Mouse (Mus musculus): ENCODE results near the gene Afmid. TPM values are rescaled to one million over a fixed set of nuclear protein-coding genes. Genes with fewer than 3 reads are reported as not detected.

Afmid gene
- total and polyA plus RNA-seq, 3 experiments = 5.0 to 7.5 (median 7.3) TPM

DNA sequence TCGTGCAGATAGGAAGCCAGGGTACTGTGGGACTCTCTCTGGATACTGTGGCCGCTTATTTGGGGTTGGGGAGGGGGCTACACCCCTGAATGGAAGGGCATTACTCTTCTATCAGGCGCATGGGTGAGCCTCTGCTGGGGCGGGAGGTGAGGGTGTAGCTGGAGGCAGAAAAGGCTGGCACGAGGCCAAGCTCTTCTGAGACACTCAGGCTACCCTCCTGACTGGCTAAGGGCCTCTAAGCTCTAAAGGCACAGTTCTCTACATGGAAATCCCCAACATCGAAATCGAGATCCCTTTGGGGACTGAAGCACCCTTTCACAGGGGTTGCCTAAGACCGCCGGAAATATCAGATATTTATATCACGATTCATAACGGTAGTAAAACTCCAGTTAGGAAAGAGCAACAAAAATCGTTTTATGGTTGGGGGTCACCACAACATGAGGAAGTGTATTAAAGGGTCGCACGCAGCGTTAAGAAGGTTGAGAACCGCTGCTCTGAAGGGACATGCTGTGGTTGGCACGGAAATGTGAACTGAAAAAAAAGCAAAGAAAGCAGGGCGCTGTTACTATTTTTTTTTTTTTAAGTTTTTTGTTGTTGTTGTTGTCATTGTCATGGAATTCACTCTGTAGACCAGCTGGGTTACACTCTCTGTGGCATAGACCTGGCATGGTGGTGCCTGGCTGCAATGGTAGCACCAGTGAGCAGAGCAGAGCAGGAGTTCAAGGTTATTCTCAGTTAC is 2.6 kb downstream of the Afmid start (continued):
- TF ChIP-seq MAFK (IDR thresholded peaks at IDR 0.05; ENCODE audit: insufficient replicate concordance, low read length) = peak; percentile 60; the same call in 1 of the 2 replicates
- peak; percentile 81 for TF ChIP-seq BHLHE40 (IDR thresholded peaks at IDR 0.05; ENCODE audit: low read depth, low read length)
- peak; percentile 56; the same call in 1 of the 2 replicates for TF ChIP-seq NELFE (IDR thresholded peaks at IDR 0.05; ENCODE audit: low read depth, low read length)
- peak; percentile 92 for TF ChIP-seq MEF2A (IDR thresholded peaks at IDR 0.05; ENCODE audit: borderline replicate concordance, low read depth, low read length)
- TF ChIP-seq KAT2A (IDR thresholded peaks at IDR 0.05; ENCODE audit: insufficient replicate concordance, low read length) = no peak
- TF ChIP-seq E2F4 (IDR thresholded peaks at IDR 0.05; ENCODE audit: insufficient replicate concordance, low read depth, low read length) = no peak
- TF ChIP-seq HCFC1 (IDR thresholded peaks at IDR 0.05; ENCODE audit: low read depth, low read length) = peak; percentile 55; the same call in 1 of the 2 replicates
- TF ChIP-seq ZMIZ1 (IDR thresholded peaks at IDR 0.05; ENCODE audit: low read depth, low read length) = peak; percentile 53; the same call in 1 of the 2 replicates
- TF ChIP-seq ETS1 (conservative IDR thresholded peaks at IDR 0.05; ENCODE audit: low read depth, low read length) = peak; percentile 88
- TF ChIP-seq GABPA (IDR thresholded peaks at IDR 0.05; ENCODE audit: insufficient replicate concordance, low read depth, low read length) = no peak
- peak; percentile 89 for TF ChIP-seq CHD1 (IDR thresholded peaks at IDR 0.05; ENCODE audit: low read depth, low read length)

- DNase-seq (ENCODE audit: extremely low read depth) = peak; percentile 38
- H3K4me2 ChIP-seq (ENCODE audit: insufficient read depth, low read depth, poor library complexity, severe bottlenecking) = peak overlapping the region; percentile 89
- 0 out of 2 replicates have a peak, but pooled peaks have one; percentile 27 for TF ChIP-seq MAX (IDR thresholded peaks at IDR 0.05; ENCODE audit: low read length)
- TF ChIP-seq PAX5 (IDR thresholded peaks at IDR 0.05; ENCODE audit: low read length) = no peak
- H3K27me3 ChIP-seq (replicated peaks) = no peaks in the 10 kb centered on the region
- H3K4me3 ChIP-seq (replicated peaks in 1 of 3; ENCODE audit: low read depth in 2 of 3, low read length in 2 of 3, poor library complexity in 1 of 3) = peak overlapping the region; percentile 29 to 77 (median 65)
- H3K27ac ChIP-seq (ENCODE audit: insufficient read depth, low read depth) = peak overlapping the region; percentile 89
- dilution Hi-C loops (cut with MboI; ENCODE audit: extremely low pct_ligation_motif_present, extremely low pct_unique_long_range_greater_than_20kb, low sequenced_read_pairs) = no loop called here
- peaks cover 0 to 12% of the 10 kb centered on the region in 2 experiments for H3K36me3 ChIP-seq (replicated peaks in 1 of 2; ENCODE audit: control insufficient read depth in 1 of 2, insufficient read depth in 1 of 2, low read length in 1 of 2)
- H3K9me3 ChIP-seq (replicated peaks; ENCODE audit: low read length) = no peaks in the 10 kb centered on the region
- H3K9ac ChIP-seq (ENCODE audit: insufficient read depth, low read depth) = peak overlapping the region; percentile 57
- in situ Hi-C loops (cut with MboI; ENCODE audit: low pct_ligation_motif_present, low pct_unique_long_range_greater_than_20kb, low sequenced_read_pairs) = loop anchor here (5.0 to 10.0 kb wide), 3 partner anchors 37 to 354 kb away; no protein-coding TSS in a partner anchor
- H3K79me2 ChIP-seq (replicated peaks; ENCODE audit: control insufficient read depth, extremely low read depth, insufficient read depth, poor library complexity, severe bottlenecking) = peaks cover 33% of the 10 kb centered on the region
- H3K4me1 ChIP-seq (ENCODE audit: control insufficient read depth in 1 of 2, insufficient read depth in 2 of 2) = peaks cover 11 to 43% of the 10 kb centered on the region in 2 experiments
Observed at GRCm38 (mm10) chr11:117828888-117829604, 3.3 kb downstream of the Afmid start.

DNA sequence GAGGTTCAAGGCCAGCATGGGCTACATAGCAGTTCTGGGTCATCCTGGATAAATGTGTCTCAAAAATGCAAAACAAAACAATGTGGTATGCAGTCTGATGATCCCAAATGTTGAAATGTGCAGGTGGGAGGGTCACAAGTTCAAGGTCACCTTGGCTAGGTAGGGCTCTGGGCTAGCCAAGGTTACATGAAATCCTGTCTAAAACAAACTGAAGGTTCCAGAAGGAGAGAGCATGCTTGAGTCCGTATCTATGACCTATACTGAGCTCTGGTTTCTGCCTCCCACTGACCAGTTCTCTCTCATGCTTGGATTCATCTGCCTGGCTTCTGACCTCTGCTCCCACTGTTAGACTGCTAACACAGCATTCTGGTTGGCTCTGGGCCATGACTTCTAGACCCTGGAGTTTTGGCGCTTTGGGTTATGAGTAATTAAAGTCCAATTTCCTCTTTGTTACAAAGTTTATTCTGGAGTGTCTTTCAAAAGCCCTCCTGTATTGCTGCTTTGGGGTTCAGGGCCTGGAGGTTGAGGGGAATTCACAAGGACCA is 4.0 kb downstream of the Afmid start:
- H3K27me3 ChIP-seq (replicated peaks) = no peaks in the 10 kb centered on the region
- H3K4me3 ChIP-seq (replicated peaks in 1 of 3; ENCODE audit: low read depth in 2 of 3, low read length in 2 of 3, poor library complexity in 1 of 3) = no peak overlapping the region
- peaks cover 11 to 39% of the 10 kb centered on the region in 2 experiments for H3K4me1 ChIP-seq (ENCODE audit: control insufficient read depth in 1 of 2, insufficient read depth in 2 of 2)
- peaks cover 28% of the 10 kb centered on the region for H3K79me2 ChIP-seq (replicated peaks; ENCODE audit: control insufficient read depth, extremely low read depth, insufficient read depth, poor library complexity, severe bottlenecking)
- in situ Hi-C loops (cut with MboI; ENCODE audit: low pct_ligation_motif_present, low pct_unique_long_range_greater_than_20kb, low sequenced_read_pairs) = loop anchor here (5.0 to 10.0 kb wide), 3 partner anchors 37 to 355 kb away; no protein-coding TSS in a partner anchor
- H3K4me2 ChIP-seq (ENCODE audit: insufficient read depth, low read depth, poor library complexity, severe bottlenecking) = no peak overlapping the region
- DNase-seq (ENCODE audit: extremely low read depth) = no peak
- H3K36me3 ChIP-seq (replicated peaks in 1 of 2; ENCODE audit: control insufficient read depth in 1 of 2, insufficient read depth in 1 of 2, low read length in 1 of 2) = peaks cover 0 to 11% of the 10 kb centered on the region in 2 experiments
- no peaks in the 10 kb centered on the region for H3K9me3 ChIP-seq (replicated peaks; ENCODE audit: low read length)
- H3K27ac ChIP-seq (ENCODE audit: insufficient read depth, low read depth) = no peak overlapping the region
- TF ChIP-seq ZC3H11A (IDR thresholded peaks at IDR 0.05; ENCODE audit: low read depth, low read length) = no peak
- TF ChIP-seq KAT2A (IDR thresholded peaks at IDR 0.05; ENCODE audit: insufficient replicate concordance, low read length) = no peak
- TF ChIP-seq RAD21 (IDR thresholded peaks at IDR 0.05; ENCODE audit: low read depth, low read length) = no peak
- TF ChIP-seq UBTF (IDR thresholded peaks at IDR 0.05; ENCODE audit: low read depth, low read length) = no peak
- no peak for TF ChIP-seq CHD1 (IDR thresholded peaks at IDR 0.05; ENCODE audit: low read depth, low read length)
- no peak for TF ChIP-seq MAFK (IDR thresholded peaks at IDR 0.05; ENCODE audit: insufficient replicate concordance, low read length)
- TF ChIP-seq TCF12 (IDR thresholded peaks at IDR 0.05; ENCODE audit: low read depth, low read length) = no peak
- TF ChIP-seq GABPA (IDR thresholded peaks at IDR 0.05; ENCODE audit: insufficient replicate concordance, low read depth, low read length) = no peak
- no peak for TF ChIP-seq SMC3 (IDR thresholded peaks at IDR 0.05; ENCODE audit: low read depth, low read length)
- TF ChIP-seq NELFE (IDR thresholded peaks at IDR 0.05; ENCODE audit: low read depth, low read length) = no peak
- TF ChIP-seq EP300 (IDR thresholded peaks at IDR 0.05; ENCODE audit: low read length) = no peak
- H3K9ac ChIP-seq (ENCODE audit: insufficient read depth, low read depth) = peak overlapping the region; percentile 57; the same call in 1 of the 2 replicates
- dilution Hi-C loops (cut with MboI; ENCODE audit: extremely low pct_ligation_motif_present, extremely low pct_unique_long_range_greater_than_20kb, low sequenced_read_pairs) = no loop called here
